ENCODE assay signal across 8 mouse cellular contexts in the genomic region with DNA sequence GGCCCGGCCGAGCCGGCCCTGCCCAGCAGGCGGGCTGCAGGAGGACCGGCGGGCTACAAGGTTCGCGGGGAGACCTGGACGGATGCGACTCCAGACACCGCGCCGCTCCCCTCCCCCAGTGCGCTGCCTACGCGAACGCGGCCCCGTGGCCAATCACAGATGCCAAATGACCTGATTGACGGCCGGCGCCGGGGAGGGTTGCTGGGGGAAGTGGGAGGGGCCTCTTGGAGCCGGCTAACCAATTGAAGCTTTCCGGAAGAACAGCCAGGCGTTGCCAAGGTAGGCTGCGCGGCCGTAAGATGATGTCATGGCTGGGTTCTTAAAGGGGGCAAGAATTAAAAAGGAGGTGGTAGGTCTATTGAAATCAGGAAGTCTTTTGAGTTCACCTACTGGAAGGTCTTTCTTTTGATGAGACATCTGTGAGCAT. TPM values are rescaled to one million over a fixed set of nuclear protein-coding genes. Genes with fewer than 3 reads are reported as not detected.
DNase-seq lines count a peak whose midpoint lies in the region; ATAC-seq lines count a peak whose summit lies in the region.

A gene (plus strand): TSS at position 296 of the 427 bp plus-strand sequence.

- under 1% methylated on average over 29 of the region's 29 CpGs for WGBS in forebrain, embryonic 14.5 days
- WGBS in neural tube, embryonic 15.5 days, result 1% methylated on average over 29 of the region's 29 CpGs

- peak within 1 kb of the TSS; percentile 70; the same call in 1 of the 2 replicates for H3K27ac ChIP-seq in forebrain, embryonic 14.5 days (ENCODE audit: low read depth, low read length)
- peak within 1 kb of the TSS; percentile 91 for H3K27ac ChIP-seq in neural tube, embryonic 15.5 days (replicated peaks)

- peak within 1 kb of the TSS; percentile 68 for H3K4me2 ChIP-seq in forebrain, embryonic 14.5 days (ENCODE audit: low read length)
- H3K4me2 ChIP-seq in neural tube, embryonic 15.5 days, result peak within 1 kb of the TSS; percentile 84

- peak within 1 kb of the TSS; percentile 96 for H3K4me3 ChIP-seq in forebrain, embryonic 14.5 days (ENCODE audit: low read depth, low read length)
- H3K4me3 ChIP-seq in neural tube, embryonic 15.5 days (replicated peaks), result peak within 1 kb of the TSS; percentile 78

- DNase-seq in ES-CJ7 (ENCODE audit: low read depth, low spot score), result peak; percentile 98
- DNase-seq in cerebellum, adult 11 months, result peak; percentile 98
- DNase-seq in forebrain, embryonic 14.5 days (ENCODE audit: low spot score), result peak; percentile 99
- peak; percentile 98 for DNase-seq in heart, postnatal 14 days
- peak; percentile 98 for DNase-seq in layer of hippocampus, adult 11-12 months (ENCODE audit: low spot score)
- peak; percentile 99 for DNase-seq in lung, adult 18-20 months
- DNase-seq in testis, postnatal 14 days (ENCODE audit: low spot score), result peak; percentile 97

- intact Hi-C loops in heart, postnatal 14 days (cut with DNase I), result no loop called here

- H3K36me3 ChIP-seq in forebrain, embryonic 14.5 days (ENCODE audit: control insufficient read depth, insufficient read depth, low read length), result peaks cover 23% of the 10 kb centered on the region
- peaks cover 21% of the 10 kb centered on the region for H3K36me3 ChIP-seq in neural tube, embryonic 15.5 days

- no peaks in the 10 kb centered on the region for H3K9me3 ChIP-seq in forebrain, embryonic 14.5 days (replicated peaks; ENCODE audit: control insufficient read depth, low read length)
- no peaks in the 10 kb centered on the region for H3K9me3 ChIP-seq in neural tube, embryonic 15.5 days (replicated peaks)

- H3K27me3 ChIP-seq in forebrain, embryonic 14.5 days (replicated peaks; ENCODE audit: control insufficient read depth, insufficient read depth, low read length), result no peaks in the 10 kb centered on the region
- no peaks in the 10 kb centered on the region for H3K27me3 ChIP-seq in neural tube, embryonic 15.5 days (replicated peaks)

- H3K4me1 ChIP-seq in forebrain, embryonic 14.5 days (ENCODE audit: control insufficient read depth, insufficient read depth, low read length), result peaks cover 12% of the 10 kb centered on the region
- peaks cover 32% of the 10 kb centered on the region for H3K4me1 ChIP-seq in neural tube, embryonic 15.5 days

- ATAC-seq in forebrain, embryonic 14.5 days, result peak; percentile 99
- ATAC-seq in neural tube, embryonic 15.5 days (ENCODE audit: low FRiP score), result peak; percentile 95

- peak within 1 kb of the TSS; percentile 96 for H3K9ac ChIP-seq in forebrain, embryonic 14.5 days (ENCODE audit: low read length)
- peak within 1 kb of the TSS; percentile 92 for H3K9ac ChIP-seq in neural tube, embryonic 15.5 days (replicated peaks)

RNA-seq across cellular contexts. Expression of the gene that starts here (rescaled TPM):
- polyA plus RNA-seq in forebrain, embryonic 14.5 days (2014; fragmentation: Nextera tagmentation; extraction: Ambion mirVana), result 0.40 TPM in 1 of 2 replicates, not detected in the other
- total RNA-seq in heart, postnatal 14 days (2021), result not detected
- 0.32 and 0.74 TPM in 2 replicates for polyA plus RNA-seq in neural tube, embryonic 15.5 days (2015; fragmentation: Nextera tagmentation; extraction: Ambion mirVana)

Comparison
In these comparisons a context has a peak if more than half of its experiments do, and no peak if none do; other contexts are left out.
1. Peak in every context shown above with its lines: DNase-seq, ATAC-seq, H3K4me3 ChIP-seq and H3K27ac ChIP-seq.
2. Peak in DNase-seq, ATAC-seq, H3K4me3 ChIP-seq, H3K27ac ChIP-seq, H3K9ac ChIP-seq and H3K4me2 ChIP-seq in forebrain, embryonic 14.5 days; RNA of the gene not detected or under 1 TPM.
3. Peak in DNase-seq in heart, postnatal 14 days; RNA of the gene not detected or under 1 TPM.
4. Peak in ATAC-seq, H3K4me3 ChIP-seq, H3K27ac ChIP-seq, H3K9ac ChIP-seq and H3K4me2 ChIP-seq in neural tube, embryonic 15.5 days; RNA of the gene not detected or under 1 TPM.